Mouse (Mus musculus) heart, embryonic 15.5 days (tissue): ENCODE data around the gene Olfr272. TPM values are rescaled to one million over a fixed set of nuclear protein-coding genes. Genes with fewer than 3 reads are reported as not detected.

Experiments
- ATAC-seq: fragments of 200-750 bp; cut with Nextera tagmentation; replicated peaks from 2 replicates; pipeline ENCODE4 v1.8.0; 2017; ENCODE audit warnings: low read depth, moderate TSS enrichment; ENCODE audit not compliant: insufficient number of reproducible peaks, insufficient read depth, low FRiP score
- H3K27ac ChIP-seq: fragments of 300-500 bp; sonication (generic); 2 replicates; pipeline ENCODE4 v1.5.1; 2015; ENCODE audit warnings: mild to moderate bottlenecking, inconsistent platforms
- H3K27me3 ChIP-seq: fragments of 300-500 bp; sonication (generic); 2 replicates; pipeline ENCODE4 v1.6.1; 2015; ENCODE audit warnings: inconsistent platforms
- H3K36me3 ChIP-seq: fragments of 300-500 bp; sonication (generic); 2 replicates; pipeline ENCODE4 v1.6.1; 2015; ENCODE audit warnings: mild to moderate bottlenecking, inconsistent platforms
- H3K4me1 ChIP-seq: fragments of 300-500 bp; sonication (generic); replicated peaks from 2 replicates; pipeline ENCODE4 v1.6.1; 2015; ENCODE audit warnings: inconsistent platforms
- H3K4me2 ChIP-seq: fragments of 300-500 bp; sonication (generic); 2 replicates; pipeline ENCODE4 v1.6.1; 2015; ENCODE audit warnings: inconsistent platforms, mild to moderate bottlenecking, moderate library complexity
- H3K4me3 ChIP-seq: fragments of 300-500 bp; sonication (generic); 2 replicates; pipeline ENCODE4 v1.5.1; 2015; ENCODE audit warnings: mild to moderate bottlenecking, inconsistent platforms
- H3K9ac ChIP-seq: fragments of 300-500 bp; sonication (generic); 2 replicates; pipeline ENCODE4 v1.6.1; 2015; ENCODE audit warnings: mild to moderate bottlenecking, inconsistent platforms
- H3K9me3 ChIP-seq: fragments of 300-500 bp; sonication (generic); replicated peaks from 2 replicates; pipeline ENCODE4 v1.6.1; 2016; ENCODE audit warnings: inconsistent platforms
- WGBS: fragments of 180-500 bp; shearing (Covaris S2); methylation state at CpG from one replicate; pipeline ENCODE4 v1.1.7; 2015; ENCODE audit warnings: mixed read lengths; 5-methylcytosine and 5-hydroxymethylcytosine counted together
- polyA plus RNA-seq: library from polyadenylated mRNA; unstranded; fragments of >200 nt; fragmentation: Nextera tagmentation; extraction: Ambion mirVana; gene quantifications from 2 replicates; pipeline ENCODE4 v1.2.1, GENCODE M21; 2015

Gene Olfr272
- polyA plus RNA-seq = not detected in 2 replicates

DNA sequence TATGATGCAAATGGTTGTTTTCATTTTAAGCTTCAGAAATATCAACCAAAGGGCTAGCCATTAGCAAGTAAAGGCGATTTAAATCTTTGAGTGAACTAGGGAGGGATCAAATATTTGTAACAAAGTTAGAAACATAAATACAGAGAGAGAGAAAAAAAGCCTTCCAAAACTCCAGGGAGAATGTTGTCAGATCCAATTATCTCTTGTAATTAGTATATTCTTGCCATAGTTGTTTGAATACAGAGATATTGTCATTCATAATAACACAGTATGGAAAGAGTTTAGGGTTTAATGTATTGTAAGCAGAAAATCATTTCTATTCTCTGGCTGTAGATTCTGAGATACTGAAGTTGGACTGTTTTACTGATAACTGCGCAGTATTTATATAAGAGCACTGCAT lies at the start of gene Olfr272:
Gene Olfr272 (minus strand): TSS at position 101 of the 400 bp plus-strand sequence.
- no peak within 1 kb of the TSS for H3K27ac ChIP-seq
- H3K9me3 ChIP-seq = no peaks in the 10 kb centered on the region
- no peak within 1 kb of the TSS for H3K4me3 ChIP-seq
- 82% methylated on average over 2 of the region's 2 CpGs for WGBS
- no peaks in the 10 kb centered on the region for H3K36me3 ChIP-seq
- no peak for ATAC-seq
- H3K9ac ChIP-seq = no peak within 1 kb of the TSS
- no peaks in the 10 kb centered on the region for H3K27me3 ChIP-seq
- no peak within 1 kb of the TSS for H3K4me2 ChIP-seq
- no peaks in the 10 kb centered on the region for H3K4me1 ChIP-seq

GRCm38 (mm10) chr4:52964247-52964646 lies 45.3 kb upstream of the Olfr272 start, which contains the start of gene Olfr270:
Gene Olfr270 (plus strand): TSS chr4:52964547.
- Histone ChIP-seq H3K27me3 (no peaks in the 10 kb centered on the region), H3K4me1 (no peaks in the 10 kb centered on the region), H3K27ac (no peak within 1 kb of the TSS), H3K4me3 (no peak within 1 kb of the TSS), H3K4me2 (no peak within 1 kb of the TSS), H3K36me3 (no peaks in the 10 kb centered on the region), H3K9me3 (no peaks in the 10 kb centered on the region), H3K9ac (no peak within 1 kb of the TSS)
- no peak for ATAC-seq

DNA sequence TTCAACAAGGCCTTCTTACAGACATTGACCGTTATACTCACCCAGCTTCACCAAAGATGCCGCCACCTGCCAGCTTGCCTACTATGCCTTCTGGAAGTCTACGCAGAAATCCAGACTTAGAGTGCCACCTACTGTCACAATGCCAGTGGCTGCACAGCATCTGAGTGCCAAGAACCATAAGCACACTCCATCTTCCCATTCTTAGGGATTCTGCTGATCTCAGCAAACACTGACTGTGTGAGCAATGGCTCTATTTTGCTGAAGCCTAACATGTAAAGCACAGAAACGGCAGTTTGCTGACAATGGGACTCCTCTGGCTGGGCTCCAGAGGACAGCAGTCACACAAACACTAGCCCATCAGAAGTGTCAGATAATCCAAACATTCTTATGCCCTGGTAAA lies 39.7 kb upstream of the Olfr272 start:
- no peak overlapping the region for H3K4me3 ChIP-seq
- H3K27me3 ChIP-seq = no peaks in the 10 kb centered on the region
- no peak overlapping the region for H3K9ac ChIP-seq
- no peak overlapping the region for H3K4me2 ChIP-seq
- H3K36me3 ChIP-seq = no peaks in the 10 kb centered on the region
- H3K27ac ChIP-seq = no peak overlapping the region
- H3K9me3 ChIP-seq = no peaks in the 10 kb centered on the region
- no peaks in the 10 kb centered on the region for H3K4me1 ChIP-seq
- WGBS = 33% methylated on average over 4 of the region's 4 CpGs
- no peak for ATAC-seq

DNA sequence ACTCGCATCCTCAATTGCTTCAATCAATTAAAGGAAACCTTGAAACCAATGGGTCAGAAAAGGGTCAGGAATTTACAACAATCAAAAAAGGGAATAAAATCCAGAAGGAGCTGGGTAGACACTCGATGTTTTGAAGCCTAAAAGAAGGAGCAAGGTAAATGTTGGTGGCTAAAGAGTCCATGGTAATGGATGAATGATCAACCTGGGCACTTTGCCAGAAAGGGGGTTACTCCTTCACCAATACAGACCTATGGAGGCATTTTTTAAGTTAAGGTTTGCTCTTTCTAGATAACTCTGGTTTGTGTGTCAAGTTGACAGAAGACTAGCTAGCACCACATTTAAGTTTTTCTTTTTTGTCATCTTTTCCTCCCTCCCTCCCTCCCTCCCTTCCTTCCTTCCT lies 30.0 kb upstream of the Olfr272 start:
- WGBS = 70% methylated on average over 2 of the region's 2 CpGs
- Histone ChIP-seq H3K4me1 (no peaks in the 10 kb centered on the region), H3K9ac (no peak overlapping the region), H3K4me2 (no peak overlapping the region), H3K27ac (no peak overlapping the region), H3K9me3 (no peaks in the 10 kb centered on the region), H3K27me3 (no peaks in the 10 kb centered on the region), H3K36me3 (no peaks in the 10 kb centered on the region), H3K4me3 (no peak overlapping the region)
- ATAC-seq = no peak

DNA sequence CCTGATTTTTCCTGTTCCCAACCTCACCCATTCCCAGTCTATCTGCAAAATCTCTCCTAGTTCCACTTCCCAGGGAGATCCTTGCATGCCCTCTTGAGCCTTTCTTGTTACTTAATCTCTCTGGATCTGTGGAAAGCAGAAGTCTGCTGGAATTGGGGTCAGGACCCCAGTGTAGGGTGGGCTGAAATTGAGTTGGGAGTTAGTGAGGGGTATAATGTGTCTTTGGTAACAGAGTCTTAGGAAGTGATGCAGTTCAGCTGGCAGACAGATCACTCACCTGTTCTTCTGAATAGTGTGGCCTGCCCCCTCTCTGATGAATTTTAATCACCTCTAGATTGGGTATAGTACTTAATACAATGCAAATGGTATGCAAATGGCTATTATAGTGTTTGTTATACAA lies 27.7 kb upstream of the Olfr272 start:
- Histone ChIP-seq H3K27me3 (no peaks in the 10 kb centered on the region), H3K27ac (no peak overlapping the region), H3K4me2 (no peak overlapping the region), H3K9me3 (no peaks in the 10 kb centered on the region), H3K36me3 (no peaks in the 10 kb centered on the region), H3K4me1 (no peaks in the 10 kb centered on the region), H3K4me3 (no peak overlapping the region), H3K9ac (no peak overlapping the region)
- ATAC-seq = no peak

DNA sequence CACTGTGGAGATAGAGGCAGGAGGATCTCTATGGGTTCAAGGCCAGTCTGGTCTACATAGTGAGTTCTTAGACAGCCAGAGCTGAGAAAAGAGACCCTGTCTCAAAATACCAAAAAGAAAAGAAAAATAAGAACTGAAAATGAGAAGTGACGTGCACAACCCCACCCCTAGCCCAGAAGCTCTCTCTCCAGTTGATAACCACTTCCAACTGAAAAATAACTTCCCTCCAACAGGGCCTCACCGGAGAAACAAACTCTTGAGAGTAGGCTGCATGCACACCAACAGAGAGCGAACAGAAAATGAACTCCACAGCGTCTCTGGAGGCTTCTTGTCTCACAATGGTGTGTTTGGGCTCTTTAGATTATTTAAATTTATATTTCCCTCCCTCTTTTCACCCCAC lies 11.5 kb upstream of the Olfr272 start:
- no peak overlapping the region for H3K27ac ChIP-seq
- H3K36me3 ChIP-seq = no peaks in the 10 kb centered on the region
- no peak overlapping the region for H3K4me3 ChIP-seq
- H3K4me1 ChIP-seq = no peaks in the 10 kb centered on the region
- WGBS = 81% methylated on average over 4 of the region's 4 CpGs
- H3K9me3 ChIP-seq = no peaks in the 10 kb centered on the region
- no peak for ATAC-seq
- no peak overlapping the region for H3K4me2 ChIP-seq
- H3K9ac ChIP-seq = no peak overlapping the region
- no peaks in the 10 kb centered on the region for H3K27me3 ChIP-seq

- no peaks in the 10 kb centered on the region for H3K4me1 ChIP-seq
Observed at GRCm38 (mm10) chr4:52917311-52917688, 1.7 kb downstream of the Olfr272 start.

GRCm38 (mm10) chr4:52916659-52917310 lies 2.2 kb downstream of the Olfr272 start:
- Histone ChIP-seq H3K27ac (no peak overlapping the region), H3K4me1 (no peaks in the 10 kb centered on the region), H3K36me3 (no peaks in the 10 kb centered on the region), H3K9ac (no peak overlapping the region), H3K27me3 (no peaks in the 10 kb centered on the region), H3K4me2 (no peak overlapping the region), H3K9me3 (no peaks in the 10 kb centered on the region), H3K4me3 (no peak overlapping the region)
- no peak for ATAC-seq
- WGBS = 73% methylated on average over 6 of the region's 6 CpGs

More at GRCm38 (mm10) chr4:52917311-52917688, 1.7 kb downstream of the Olfr272 start:
- no peak overlapping the region for H3K27ac ChIP-seq
- H3K4me2 ChIP-seq = no peak overlapping the region
- H3K4me3 ChIP-seq = no peak overlapping the region
- 77% methylated on average over 2 of the region's 2 CpGs for WGBS
- no peak for ATAC-seq
- H3K9ac ChIP-seq = no peak overlapping the region
- H3K36me3 ChIP-seq = no peaks in the 10 kb centered on the region
- no peaks in the 10 kb centered on the region for H3K27me3 ChIP-seq
- H3K9me3 ChIP-seq = no peaks in the 10 kb centered on the region

GRCm38 (mm10) chr4:52912409-52912808 lies 6.6 kb downstream of the Olfr272 start:
- Histone ChIP-seq H3K4me3 (no peak overlapping the region), H3K9me3 (no peaks in the 10 kb centered on the region), H3K27me3 (no peaks in the 10 kb centered on the region), H3K36me3 (no peaks in the 10 kb centered on the region), H3K27ac (no peak overlapping the region), H3K4me2 (no peak overlapping the region), H3K9ac (no peak overlapping the region), H3K4me1 (no peaks in the 10 kb centered on the region)
- WGBS = 32% methylated on average over 3 of the region's 3 CpGs
- no peak for ATAC-seq

DNA sequence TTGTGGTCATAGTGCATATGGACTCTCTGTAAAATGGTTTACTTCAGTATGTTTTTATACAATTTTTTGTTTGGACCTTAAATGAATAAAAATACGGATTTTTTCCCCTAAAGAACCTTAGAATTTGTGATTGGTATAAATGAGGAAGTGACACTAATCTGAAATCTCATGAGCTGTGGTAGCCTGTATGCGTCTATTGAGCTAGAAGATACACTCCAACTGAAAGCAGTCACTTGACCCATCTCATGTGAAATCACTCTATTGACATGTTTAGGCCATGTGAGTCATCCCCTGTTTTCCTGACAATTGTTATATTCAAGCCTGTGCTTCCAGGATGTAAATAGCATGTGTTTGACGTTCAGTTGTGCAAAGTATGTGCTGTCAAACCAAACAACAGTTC lies 9.4 kb downstream of the Olfr272 start:
- Histone ChIP-seq H3K4me2 (no peak overlapping the region), H3K36me3 (no peaks in the 10 kb centered on the region), H3K9me3 (no peaks in the 10 kb centered on the region), H3K4me3 (no peak overlapping the region), H3K9ac (no peak overlapping the region), H3K4me1 (no peaks in the 10 kb centered on the region), H3K27ac (no peak overlapping the region), H3K27me3 (no peaks in the 10 kb centered on the region)
- ATAC-seq = no peak
- WGBS = 65% methylated on average over 3 of the region's 3 CpGs

DNA sequence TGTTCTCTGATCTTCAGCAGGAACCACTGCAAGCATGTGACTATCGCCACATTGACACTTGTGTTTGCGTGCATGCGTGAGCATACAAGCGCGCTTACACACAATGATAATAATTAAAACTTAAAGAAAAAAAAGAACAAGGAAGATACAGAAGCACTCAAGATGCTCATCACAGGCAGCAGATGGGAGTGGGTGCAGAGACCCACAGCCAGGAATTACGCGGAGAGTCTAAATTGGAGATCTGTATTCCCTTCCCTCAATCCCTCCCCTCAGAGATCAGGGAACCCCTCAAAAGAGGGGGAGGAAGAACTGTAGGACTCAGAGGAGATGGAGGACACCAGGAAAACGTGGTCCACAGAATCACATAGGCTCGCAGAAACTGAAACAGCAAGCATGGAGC lies 54.8 kb downstream of the Olfr272 start:
- no peaks in the 10 kb centered on the region for H3K36me3 ChIP-seq
- 90% methylated on average over 9 of the region's 9 CpGs for WGBS

More for the DNA sequence above, 54.8 kb downstream of the Olfr272 start:
- Histone ChIP-seq H3K4me1 (no peaks in the 10 kb centered on the region), H3K9ac (no peak overlapping the region), H3K27ac (no peak overlapping the region), H3K4me3 (no peak overlapping the region), H3K4me2 (no peak overlapping the region), H3K27me3 (no peaks in the 10 kb centered on the region), H3K9me3 (no peaks in the 10 kb centered on the region)
- ATAC-seq = no peak
